Mouse (Mus musculus): ENCODE data around the gene Prok1. TPM values are rescaled to one million over a fixed set of nuclear protein-coding genes. Genes with fewer than 3 reads are reported as not detected.

Gene Prok1
- polyA plus RNA-seq, 1 experiment from 2014 or later, result not detected

DNA sequence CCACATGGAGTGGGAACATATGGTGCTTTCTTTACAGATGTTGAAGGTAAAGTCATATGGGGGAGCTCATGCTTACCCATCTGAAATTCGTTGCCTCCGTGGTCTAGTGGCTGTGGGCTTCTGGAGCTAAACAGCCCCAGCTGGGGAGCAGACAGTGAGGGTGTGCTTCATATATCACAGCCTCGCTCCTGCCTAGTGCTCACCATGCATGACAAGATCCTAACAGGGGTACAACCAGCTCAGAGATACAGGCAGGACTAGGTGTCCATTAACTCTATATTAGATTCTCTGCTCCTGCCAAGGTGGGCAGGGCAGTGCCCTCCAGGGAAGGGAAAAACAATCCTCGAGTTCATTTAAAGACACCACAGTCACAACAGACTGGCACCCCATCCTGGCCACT, 8.3 kb downstream of the Prok1 start:
- Histone ChIP-seq H3K9me3 (no peaks in the 10 kb centered on the region), H3K4me3 (no peak overlapping the region), H3K36me3 (no peaks in the 10 kb centered on the region), H3K4me1 (peaks cover 3% of the 10 kb centered on the region; the same call in 1 of the 2 replicates), H3K27me3 (ENCODE audit: insufficient read depth, poor library complexity, severe bottlenecking) (peaks cover 20% of the 10 kb centered on the region), H3K27ac (no peak overlapping the region)
- DNase-seq (ENCODE audit: low spot score), result no peak
- WGBS, result 69% methylated on average over 4 of the region's 4 CpGs

DNA sequence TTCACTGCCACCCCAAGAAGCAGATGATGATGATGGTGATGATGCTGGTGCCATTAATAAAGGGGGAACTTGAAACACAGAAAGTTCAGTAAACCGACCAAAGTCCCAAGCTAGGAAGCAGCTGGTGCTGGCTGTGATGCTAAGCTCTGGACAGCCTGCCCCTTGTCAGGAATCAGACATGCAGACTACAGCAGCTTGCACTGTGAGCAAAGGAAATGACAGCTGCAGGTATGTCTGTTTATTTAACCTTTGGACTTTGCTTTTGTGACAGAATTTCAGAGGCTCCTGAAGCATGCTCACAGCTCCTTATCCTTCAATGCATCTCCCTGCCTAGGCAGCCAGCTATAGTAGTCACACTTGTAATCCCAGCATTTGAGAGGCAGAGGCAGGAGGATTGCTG, 9.0 kb downstream of the Prok1 start, which contains the start of gene A630076J17Rik:
Gene A630076J17Rik (plus strand): TSS at position 88 of the 400 bp plus-strand sequence.
- H3K36me3 ChIP-seq, result no peaks in the 10 kb centered on the region
- H3K9me3 ChIP-seq, result no peaks in the 10 kb centered on the region
- no peak within 1 kb of the TSS for H3K4me3 ChIP-seq
- WGBS, result 55% methylated on average over 1 of the region's 1 CpGs
- H3K27me3 ChIP-seq (ENCODE audit: insufficient read depth, poor library complexity, severe bottlenecking), result peaks cover 20% of the 10 kb centered on the region
- peaks cover 3% of the 10 kb centered on the region; the same call in 1 of the 2 replicates for H3K4me1 ChIP-seq
- DNase-seq (ENCODE audit: low spot score), result no peak
- no peak within 1 kb of the TSS for H3K27ac ChIP-seq

GRCm38 (mm10) chr3:107229822-107230221, 9.7 kb downstream of the Prok1 start:
- Histone ChIP-seq H3K27ac (no peak overlapping the region), H3K4me1 (peaks cover 3% of the 10 kb centered on the region; the same call in 1 of the 2 replicates), H3K27me3 (ENCODE audit: insufficient read depth, poor library complexity, severe bottlenecking) (peaks cover 20% of the 10 kb centered on the region), H3K4me3 (no peak overlapping the region), H3K36me3 (no peaks in the 10 kb centered on the region), H3K9me3 (no peaks in the 10 kb centered on the region)
- WGBS, result 51% methylated on average over 5 of the region's 5 CpGs
- DNase-seq (ENCODE audit: low spot score), result no peak

DNA sequence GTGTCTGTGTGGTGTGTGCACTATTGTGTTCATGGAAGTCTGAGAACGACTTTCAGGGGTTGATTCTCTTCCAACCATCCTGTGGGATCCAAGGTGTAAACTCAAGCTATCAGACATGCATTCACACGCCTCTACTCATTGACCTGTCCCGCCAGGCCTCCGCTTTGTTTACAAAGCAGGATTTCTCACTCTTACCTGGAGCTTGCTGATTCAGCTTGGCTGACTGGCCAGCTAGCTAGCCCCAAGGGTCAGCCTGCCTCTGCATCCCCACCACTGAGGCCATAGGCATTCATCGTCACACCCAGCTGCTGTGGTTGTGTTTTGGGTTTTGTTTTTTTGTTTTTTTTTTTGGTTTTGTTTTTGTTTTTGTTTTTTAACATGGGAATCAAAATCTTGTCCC, 10.3 kb downstream of the Prok1 start:
- H3K27ac ChIP-seq, result no peak overlapping the region
- H3K9me3 ChIP-seq, result no peaks in the 10 kb centered on the region
- peaks cover 20% of the 10 kb centered on the region for H3K27me3 ChIP-seq (ENCODE audit: insufficient read depth, poor library complexity, severe bottlenecking)
- no peak overlapping the region for H3K4me3 ChIP-seq
- peaks cover 3% of the 10 kb centered on the region; the same call in 1 of the 2 replicates for H3K4me1 ChIP-seq
- DNase-seq (ENCODE audit: low spot score), result no peak
- no peaks in the 10 kb centered on the region for H3K36me3 ChIP-seq
- WGBS, result 67% methylated on average over 5 of the region's 5 CpGs

- Histone ChIP-seq H3K27me3 (ENCODE audit: insufficient read depth, poor library complexity, severe bottlenecking) (0 out of 2 replicates have a peak, but pooled peaks cover 4% of the 10 kb centered on the region), H3K27ac (no peak overlapping the region), H3K4me3 (no peak overlapping the region), H3K9me3 (no peaks in the 10 kb centered on the region), H3K4me1 (peaks cover 3% of the 10 kb centered on the region; the same call in 1 of the 2 replicates), H3K36me3 (no peaks in the 10 kb centered on the region)
- no peak for DNase-seq (ENCODE audit: low spot score)
- WGBS, result 82% methylated on average over 5 of the region's 5 CpGs
These were observed 13.7 kb downstream of the Prok1 start for GRCm38 (mm10) chr3:107225820-107226219.

DNA sequence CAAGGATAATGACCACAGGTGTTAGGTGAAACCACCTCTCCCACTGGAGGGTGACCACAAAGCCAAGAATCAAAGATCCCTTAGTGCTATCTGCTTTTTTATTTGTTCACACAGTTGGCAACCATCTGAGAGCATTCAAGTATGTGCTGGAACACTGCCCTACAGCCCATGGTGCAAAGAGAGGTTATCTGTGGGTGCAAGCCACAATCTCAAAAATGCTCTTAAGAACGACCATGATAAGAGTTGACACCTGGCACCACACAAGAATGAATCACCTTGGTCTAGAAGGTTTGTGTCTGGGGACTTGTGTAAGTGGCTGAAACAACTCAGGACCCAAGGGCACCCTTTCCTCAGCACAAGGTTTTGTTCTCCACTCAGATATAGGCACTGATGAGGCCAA, 16.3 kb downstream of the Prok1 start:
- no peak for DNase-seq (ENCODE audit: low spot score)
- no peak overlapping the region for H3K27ac ChIP-seq
- 50% methylated on average over 1 of the region's 1 CpGs for WGBS
- H3K4me3 ChIP-seq, result no peak overlapping the region
- H3K27me3 ChIP-seq (ENCODE audit: insufficient read depth, poor library complexity, severe bottlenecking), result 0 out of 2 replicates have a peak, but pooled peaks cover 8% of the 10 kb centered on the region
- H3K36me3 ChIP-seq, result no peaks in the 10 kb centered on the region
- H3K9me3 ChIP-seq, result no peaks in the 10 kb centered on the region
- H3K4me1 ChIP-seq, result no peaks in the 10 kb centered on the region

- no peaks in the 10 kb centered on the region for H3K36me3 ChIP-seq
- no peaks in the 10 kb centered on the region for H3K9me3 ChIP-seq
- H3K27me3 ChIP-seq (ENCODE audit: insufficient read depth, poor library complexity, severe bottlenecking), result peaks cover 14% of the 10 kb centered on the region; the same call in 1 of the 2 replicates
- no peaks in the 10 kb centered on the region for H3K4me1 ChIP-seq
- 75% methylated on average over 10 of the region's 10 CpGs for WGBS
- no peak within 1 kb of the TSS for H3K4me3 ChIP-seq
- DNase-seq (ENCODE audit: low spot score), result no peak
- no peak within 1 kb of the TSS for H3K27ac ChIP-seq
These were observed 17.9 kb downstream of the Prok1 start, which contains the start of gene Cym for GRCm38 (mm10) chr3:107221608-107222007. Cym (minus strand) TSS chr3:107221732.

- Histone ChIP-seq H3K4me3 (no peak overlapping the region), H3K4me1 (no peaks in the 10 kb centered on the region), H3K27me3 (ENCODE audit: insufficient read depth, poor library complexity, severe bottlenecking) (peaks cover 14% of the 10 kb centered on the region; the same call in 1 of the 2 replicates), H3K9me3 (no peaks in the 10 kb centered on the region), H3K36me3 (no peaks in the 10 kb centered on the region), H3K27ac (no peak overlapping the region)
- WGBS, result 88% methylated on average over 7 of the region's 7 CpGs
- no peak for DNase-seq (ENCODE audit: low spot score)
These were observed 20.9 kb downstream of the Prok1 start for GRCm38 (mm10) chr3:107218572-107218971.

DNA sequence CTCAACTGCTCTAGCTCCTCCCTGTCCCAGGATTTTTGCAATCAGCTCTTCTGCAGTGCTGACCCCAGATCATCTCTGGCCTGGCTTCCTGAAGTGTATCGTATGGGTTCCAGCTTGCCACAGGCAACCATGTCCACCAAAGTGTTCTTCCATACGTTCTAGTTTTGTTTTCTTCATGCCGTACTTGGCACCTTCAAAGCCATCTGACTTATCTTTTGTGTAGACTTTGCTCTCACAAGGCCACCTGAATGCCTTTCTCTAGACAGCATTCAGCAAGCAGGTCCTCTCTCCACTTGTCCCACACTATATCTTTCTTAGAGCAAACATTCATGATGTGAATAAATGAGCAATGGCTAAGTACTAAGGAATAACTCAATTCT, 22.4 kb downstream of the Prok1 start:
- DNase-seq (ENCODE audit: low spot score), result no peak
- 80% methylated on average over 3 of the region's 3 CpGs for WGBS
- H3K27ac ChIP-seq, result no peak overlapping the region
- no peak overlapping the region for H3K4me3 ChIP-seq
- peaks cover 14% of the 10 kb centered on the region; the same call in 1 of the 2 replicates for H3K27me3 ChIP-seq (ENCODE audit: insufficient read depth, poor library complexity, severe bottlenecking)
- no peaks in the 10 kb centered on the region for H3K4me1 ChIP-seq
- no peaks in the 10 kb centered on the region for H3K36me3 ChIP-seq
- H3K9me3 ChIP-seq, result no peaks in the 10 kb centered on the region

DNA sequence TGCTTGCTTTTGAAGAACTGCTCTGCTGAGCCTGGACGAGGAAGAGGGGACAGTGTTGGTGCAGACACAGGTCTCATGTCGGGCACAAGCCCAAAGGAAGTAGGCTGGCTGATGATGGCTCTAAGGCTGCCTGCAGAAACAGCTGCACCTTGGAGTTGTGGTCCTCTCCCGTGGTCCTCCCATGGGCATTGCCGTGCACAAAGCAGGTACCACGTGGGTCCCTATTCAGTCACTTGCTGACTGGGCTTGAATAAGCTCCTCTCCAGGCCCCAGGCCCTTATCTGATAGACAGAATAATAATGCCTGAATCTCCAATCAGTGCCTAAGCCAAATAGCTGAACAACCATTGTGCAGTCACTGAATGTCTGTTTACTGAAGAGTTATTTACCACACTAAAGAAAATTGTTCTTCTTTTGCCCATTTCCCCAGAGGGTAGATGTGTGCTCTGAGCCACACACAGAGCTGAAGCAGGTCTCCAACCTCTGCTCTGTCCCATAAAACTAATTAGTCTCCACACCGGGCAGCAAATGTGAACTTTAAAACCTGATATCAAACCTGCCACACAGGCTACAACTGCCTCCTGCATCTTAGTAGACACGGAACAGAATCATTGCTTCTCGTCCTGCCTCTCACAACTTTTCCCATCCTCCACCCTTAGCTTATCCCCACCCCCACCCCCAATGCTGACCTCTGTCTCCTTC, 23.0 kb downstream of the Prok1 start:
- Histone ChIP-seq H3K27me3 (ENCODE audit: insufficient read depth, poor library complexity, severe bottlenecking) (peaks cover 14% of the 10 kb centered on the region; the same call in 1 of the 2 replicates), H3K4me3 (no peak overlapping the region), H3K36me3 (no peaks in the 10 kb centered on the region), H3K4me1 (no peaks in the 10 kb centered on the region), H3K27ac (no peak overlapping the region), H3K9me3 (no peaks in the 10 kb centered on the region)
- DNase-seq (ENCODE audit: low spot score), result no peak
- WGBS, result 70% methylated on average over 8 of the region's 8 CpGs

DNA sequence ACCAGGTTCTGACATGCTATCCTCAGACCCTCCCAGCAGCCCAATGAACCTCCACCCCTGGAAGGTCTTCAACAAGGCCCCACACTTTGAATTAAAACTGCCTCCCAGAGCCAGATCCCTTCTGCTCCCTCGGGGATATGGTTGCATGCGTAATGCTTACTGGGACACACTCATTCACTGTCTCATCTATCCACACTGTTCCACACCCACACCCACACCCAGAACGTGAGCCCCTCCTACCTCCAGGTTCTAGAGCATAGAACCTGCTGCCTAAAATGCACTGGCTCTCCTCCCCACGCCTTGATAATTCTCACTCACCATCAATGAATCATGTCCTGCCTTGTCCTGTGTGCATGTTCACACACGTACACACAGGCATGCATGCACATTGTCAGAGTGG, 24.9 kb downstream of the Prok1 start:
- no peak for DNase-seq (ENCODE audit: low spot score)
- 72% methylated on average over 5 of the region's 5 CpGs for WGBS
- peaks cover 14% of the 10 kb centered on the region; the same call in 1 of the 2 replicates for H3K27me3 ChIP-seq (ENCODE audit: insufficient read depth, poor library complexity, severe bottlenecking)
- H3K27ac ChIP-seq, result no peak overlapping the region
- H3K9me3 ChIP-seq, result no peaks in the 10 kb centered on the region
- H3K4me3 ChIP-seq, result no peak overlapping the region
- H3K36me3 ChIP-seq, result no peaks in the 10 kb centered on the region
- H3K4me1 ChIP-seq, result no peaks in the 10 kb centered on the region

DNA sequence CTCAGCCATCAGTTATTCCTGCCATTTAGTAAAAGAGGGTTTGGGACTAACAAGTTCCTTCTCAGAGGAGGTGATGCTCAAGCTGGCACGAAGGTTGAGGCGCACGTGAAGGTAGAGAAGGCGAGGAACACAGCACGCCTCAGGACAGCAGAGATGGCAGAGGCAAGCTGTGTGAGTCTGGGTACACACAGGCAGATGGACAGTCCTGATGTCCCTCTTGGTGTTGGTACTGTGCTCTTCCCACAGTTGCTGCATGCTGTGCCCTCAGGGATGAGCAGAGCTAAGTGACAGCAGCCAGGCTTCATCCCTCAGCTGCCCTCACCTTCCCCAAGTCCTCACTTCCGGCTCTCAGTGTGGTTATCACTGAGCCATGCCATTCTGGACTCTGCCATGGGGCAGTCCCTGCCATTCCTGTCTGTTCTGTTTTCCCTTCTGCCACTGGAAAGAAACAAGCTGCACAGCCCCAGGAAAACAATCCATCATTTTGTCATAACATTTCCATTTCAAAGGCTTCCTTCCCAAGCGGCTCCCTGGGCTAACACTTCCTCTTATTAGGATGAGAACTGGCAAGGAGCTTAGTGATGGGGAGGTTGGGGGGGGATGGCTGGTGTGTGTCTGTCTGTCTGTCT, 31.8 kb downstream of the Prok1 start:
- Histone ChIP-seq H3K4me3 (no peak overlapping the region), H3K36me3 (no peaks in the 10 kb centered on the region), H3K27ac (no peak overlapping the region), H3K9me3 (no peaks in the 10 kb centered on the region), H3K27me3 (ENCODE audit: insufficient read depth, poor library complexity, severe bottlenecking) (no peaks in the 10 kb centered on the region; the same call in 1 of the 2 replicates), H3K4me1 (peaks cover 16% of the 10 kb centered on the region; the same call in 1 of the 2 replicates)
- 59% methylated on average over 7 of the region's 7 CpGs for WGBS
- DNase-seq (ENCODE audit: low spot score), result no peak

GRCm38 (mm10) chr3:107206490-107207150, 32.9 kb downstream of the Prok1 start:
- no peak overlapping the region for H3K27ac ChIP-seq
- H3K9me3 ChIP-seq, result no peaks in the 10 kb centered on the region
- H3K36me3 ChIP-seq, result no peaks in the 10 kb centered on the region
- H3K4me1 ChIP-seq, result peaks cover 16% of the 10 kb centered on the region; the same call in 1 of the 2 replicates
- WGBS, result 55% methylated on average over 4 of the region's 4 CpGs
- no peak for DNase-seq (ENCODE audit: low spot score)
- no peak overlapping the region for H3K4me3 ChIP-seq
- H3K27me3 ChIP-seq (ENCODE audit: insufficient read depth, poor library complexity, severe bottlenecking), result no peaks in the 10 kb centered on the region; the same call in 1 of the 2 replicates
